Mouse (Mus musculus) spleen, adult 2 months (tissue): ENCODE results near the gene Vwa3b.

Source experiments
- CTCF ChIP-seq: fragments of 200-500 bp; IDR thresholded peaks from 2 replicates; pipeline ENCODE4 v1.5.1; 2011; ENCODE audit warnings: mild to moderate bottlenecking, inconsistent platforms; ENCODE audit not compliant: insufficient read depth, insufficient read length, insufficient replicate concordance; ENCODE audit errors: extremely low read depth
- POLR2A ChIP-seq: fragments of 200-500 bp; IDR thresholded peaks from 2 replicates; pipeline ENCODE4 v1.6.1; 2011; ENCODE audit warnings: low read depth, low read length, inconsistent platforms

- TF ChIP-seq CTCF = no peak
- TF ChIP-seq POLR2A = no peak
Observed at GRCm38 (mm10) chr1:37028439-37029153, 2.2 kb downstream of the Vwa3b start.
